In the genomic region with DNA sequence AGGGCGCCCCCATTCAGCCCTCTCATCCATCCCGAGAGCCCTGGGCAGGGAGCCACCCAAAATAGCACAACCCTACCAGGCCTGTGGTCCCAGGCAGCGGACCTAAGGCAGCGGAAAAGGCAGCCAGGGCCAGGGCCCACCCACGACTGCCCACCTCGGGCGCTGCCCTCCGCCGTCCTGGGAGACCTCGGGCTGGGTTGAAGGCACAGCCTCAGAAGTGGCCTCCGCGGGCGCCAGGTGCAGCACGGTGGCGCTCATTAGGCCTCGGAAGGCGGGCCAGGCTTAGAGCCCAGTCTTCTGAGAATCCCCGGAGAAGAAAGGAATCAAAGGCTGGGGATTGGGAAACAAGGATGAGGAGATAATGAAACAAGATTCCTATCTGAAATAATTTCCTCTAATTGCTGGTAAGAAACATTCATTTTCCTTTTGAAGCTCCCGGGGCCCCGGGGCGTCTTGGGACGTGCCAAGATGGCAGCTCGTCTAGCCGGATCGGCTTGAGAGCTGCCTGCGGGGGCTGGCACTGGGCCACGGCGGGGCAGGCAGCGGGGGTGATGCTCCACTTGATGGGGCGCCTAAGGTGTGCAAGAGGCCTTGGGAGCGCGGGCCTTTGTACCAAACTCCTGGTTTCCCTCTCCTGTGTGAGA, we compare ENCODE assay signal across 8 mouse cellular contexts. TPM values are rescaled to one million over a fixed set of nuclear protein-coding genes. Genes with fewer than 3 reads are reported as not detected.
A peak's percentile ranks its signal among the peaks of the same experiment; 100 is the strongest.
DNase-seq lines count a peak whose midpoint lies in the region; ATAC-seq and TF ChIP-seq lines count a peak whose summit lies in the region.

No protein-coding gene starts in this region.

- TF ChIP-seq EP300 in lung, postnatal 0 days (IDR thresholded peaks at IDR 0.05), result no peak

- H3K9ac ChIP-seq in lung, postnatal 0 days (replicated peaks; ENCODE audit: low read depth), result peak overlapping the region; percentile 29; the same call in 1 of the 2 replicates
- H3K9ac ChIP-seq in hindbrain, embryonic 14.5 days, result 0 out of 2 replicates have a peak overlapping the region, but pooled peaks have one; percentile 24
- 0 out of 2 replicates have a peak overlapping the region, but pooled peaks have one; percentile 31 for H3K9ac ChIP-seq in neural tube, embryonic 13.5 days

- no peaks in the 10 kb centered on the region for H3K9me3 ChIP-seq in lung, postnatal 0 days (ENCODE audit: low read length)
- H3K9me3 ChIP-seq in hindbrain, embryonic 14.5 days (ENCODE audit: control insufficient read depth, low read length), result no peaks in the 10 kb centered on the region
- no peaks in the 10 kb centered on the region for H3K9me3 ChIP-seq in neural tube, embryonic 13.5 days

- peak overlapping the region; percentile 39 for H3K4me2 ChIP-seq in lung, postnatal 0 days (replicated peaks; ENCODE audit: low read depth, low read length)
- peak overlapping the region; percentile 19 for H3K4me2 ChIP-seq in hindbrain, embryonic 14.5 days (replicated peaks)
- H3K4me2 ChIP-seq in neural tube, embryonic 13.5 days, result peak overlapping the region; percentile 37

- H3K27ac ChIP-seq in lung, postnatal 0 days (ENCODE audit: low read length), result no peak overlapping the region
- H3K27ac ChIP-seq in hindbrain, embryonic 14.5 days, result no peak overlapping the region
- H3K27ac ChIP-seq in neural tube, embryonic 13.5 days (replicated peaks), result 0 out of 2 replicates have a peak overlapping the region, but pooled peaks have one; percentile 1

- H3K27me3 ChIP-seq in lung, postnatal 0 days (replicated peaks; ENCODE audit: insufficient read depth, low read length), result no peaks in the 10 kb centered on the region
- H3K27me3 ChIP-seq in hindbrain, embryonic 14.5 days (ENCODE audit: control insufficient read depth, insufficient read depth, low read length), result no peaks in the 10 kb centered on the region
- peaks cover 6% of the 10 kb centered on the region for H3K27me3 ChIP-seq in neural tube, embryonic 13.5 days

- H3K36me3 ChIP-seq in lung, postnatal 0 days (ENCODE audit: insufficient read depth, low read length), result no peaks in the 10 kb centered on the region
- no peaks in the 10 kb centered on the region for H3K36me3 ChIP-seq in hindbrain, embryonic 14.5 days (replicated peaks; ENCODE audit: control insufficient read depth, insufficient read depth)
- H3K36me3 ChIP-seq in neural tube, embryonic 13.5 days, result no peaks in the 10 kb centered on the region

- 24% methylated on average over 32 of the region's 32 CpGs for WGBS in lung, postnatal 0 days
- WGBS in hindbrain, embryonic 14.5 days, result 22% methylated on average over 32 of the region's 32 CpGs
- WGBS in neural tube, embryonic 13.5 days, result 26% methylated on average over 32 of the region's 32 CpGs

- ATAC-seq in lung, postnatal 0 days, result no peak
- no peak for ATAC-seq in hindbrain, embryonic 14.5 days (ENCODE audit: low FRiP score)
- no peak for ATAC-seq in neural tube, embryonic 13.5 days (ENCODE audit: low read depth)

- H3K4me1 ChIP-seq in lung, postnatal 0 days (ENCODE audit: insufficient read depth, low read depth, low read length), result peaks cover 5% of the 10 kb centered on the region; the same call in 1 of the 2 replicates
- H3K4me1 ChIP-seq in hindbrain, embryonic 14.5 days (replicated peaks; ENCODE audit: control insufficient read depth, insufficient read depth, low read length), result peaks cover 8% of the 10 kb centered on the region
- peaks cover 39% of the 10 kb centered on the region for H3K4me1 ChIP-seq in neural tube, embryonic 13.5 days (replicated peaks)

- peak; percentile 9 for DNase-seq in adrenal gland, postnatal 14 days
- no peak for DNase-seq in adrenal gland, adult 18-20 months (ENCODE audit: low spot score in 2 of 2)
- DNase-seq in lung, postnatal 0 days (ENCODE audit: low spot score), result peak; percentile 24
- no peak for DNase-seq in lung, postnatal 14 days
- DNase-seq in hindbrain, embryonic 14.5 days (ENCODE audit: low spot score), result no peak
- DNase-seq in thymus, postnatal 25 days, result no peak
- DNase-seq in right cerebral cortex, postnatal 36 days (ENCODE audit: low spot score in 2 of 2), result no peak

- H3K4me3 ChIP-seq in lung, postnatal 0 days (ENCODE audit: low read depth, low read length), result no peak overlapping the region
- H3K4me3 ChIP-seq in hindbrain, embryonic 14.5 days (replicated peaks; ENCODE audit: low read length), result no peak overlapping the region
- no peak overlapping the region for H3K4me3 ChIP-seq in neural tube, embryonic 13.5 days

- TF ChIP-seq CTCF in lung, postnatal 0 days (IDR thresholded peaks at IDR 0.05), result no peak

RNA-seq across cellular contexts. Expression of a gene that starts 21.4 kb away (rescaled TPM):
- not detected in 2 replicates for total RNA-seq in adrenal gland, postnatal 14 days (2021)
- total RNA-seq in adrenal gland, adult 18-20 months (2021), result not detected
- not detected in 2 replicates for polyA plus RNA-seq in lung, postnatal 0 days (2015; fragmentation: Nextera tagmentation; extraction: Ambion mirVana)
- polyA plus RNA-seq in hindbrain, embryonic 14.5 days (2014; fragmentation: Nextera tagmentation; extraction: Ambion mirVana), result not detected in 2 replicates
- polyA plus RNA-seq in neural tube, embryonic 13.5 days (2015; fragmentation: Nextera tagmentation; extraction: Ambion mirVana), result not detected in 2 replicates

Comparison
In these comparisons a context has a peak if more than half of its experiments do, and no peak if none do; other contexts are left out.
1. DNase-seq: peak in adrenal gland, postnatal 14 days (single experiment) and lung, postnatal 0 days (single experiment); none in adrenal gland, adult 18-20 months (0 of 2), lung, postnatal 14 days (single experiment), hindbrain, embryonic 14.5 days (single experiment), thymus, postnatal 25 days (single experiment) and right cerebral cortex, postnatal 36 days (0 of 2).
2. Peak in every context shown above with its lines, with median percentiles within 50 percentile points of each other: H3K4me2 ChIP-seq and H3K9ac ChIP-seq.